Comparison of ENCODE assay signal across 21 mouse cellular contexts in the genomic region with DNA sequence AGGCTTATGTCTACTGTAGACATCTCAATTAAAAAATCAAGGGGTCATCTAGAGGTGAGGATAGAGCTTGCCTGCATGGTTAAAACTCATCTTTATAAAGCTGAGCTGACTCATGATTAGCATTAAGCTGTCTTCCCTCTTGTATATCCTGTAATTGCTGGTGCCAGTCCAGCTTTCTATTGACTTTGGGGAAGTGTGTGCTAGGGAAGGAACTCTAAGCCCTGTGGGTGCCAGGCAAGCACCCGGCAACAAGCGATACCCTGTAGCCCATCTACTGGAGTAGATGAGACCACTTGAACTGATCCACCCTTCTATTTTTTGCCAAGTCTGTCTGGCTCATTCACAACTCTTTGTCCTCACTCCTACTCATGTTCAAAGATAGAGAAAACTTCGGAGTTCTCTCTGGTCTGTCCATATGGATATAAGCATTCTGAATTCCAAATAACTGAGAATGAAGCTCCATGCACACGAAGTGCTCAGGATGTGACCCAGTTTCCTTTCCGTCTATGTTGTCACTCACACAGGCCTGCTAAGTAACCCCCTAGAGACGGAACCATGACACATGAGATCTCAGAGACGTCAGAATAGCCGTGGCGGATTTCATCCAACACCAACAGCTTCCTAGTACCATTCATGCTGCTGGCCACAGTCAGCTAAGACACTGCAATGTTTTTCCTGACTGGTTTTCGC. TPM values are rescaled to one million over a fixed set of nuclear protein-coding genes. Genes with fewer than 3 reads are reported as not detected.
A peak's percentile ranks its signal among the peaks of the same experiment; 100 is the strongest.
DNase-seq lines count a peak whose midpoint lies in the region; ATAC-seq and TF ChIP-seq lines count a peak whose summit lies in the region.
"Had no signal": no experiment of that assay in that cellular context is flagged by ENCODE, and none has a peak within 500 bp of the region (broad histone marks: within the 10 kb centered on the region; RNA-seq: fewer than 3 reads in every experiment).

No protein-coding gene starts in this region.

- TF ChIP-seq EP300 in lung, postnatal 0 days (IDR thresholded peaks at IDR 0.05) = no peak

- H3K9me3 ChIP-seq in lung, postnatal 0 days (ENCODE audit: low read length) = no peaks in the 10 kb centered on the region
- H3K9me3 ChIP-seq: embryonic facial prominence, embryonic 10.5 days; forebrain, embryonic 13.5 days; limb, embryonic 12.5 days; midbrain, embryonic 15.5 days had no signal

- H3K36me3 ChIP-seq in lung, postnatal 0 days (ENCODE audit: insufficient read depth, low read length) = no peaks in the 10 kb centered on the region
- H3K36me3 ChIP-seq: embryonic facial prominence, embryonic 10.5 days; limb, embryonic 12.5 days; midbrain, embryonic 15.5 days had no signal

- no peak overlapping the region for H3K4me3 ChIP-seq in layer of hippocampus, adult 2 months
- H3K4me3 ChIP-seq in lung, postnatal 0 days (ENCODE audit: low read depth, low read length) = no peak overlapping the region
- H3K4me3 ChIP-seq: embryonic facial prominence, embryonic 10.5 days; forebrain, embryonic 13.5 days; limb, embryonic 12.5 days; midbrain, embryonic 15.5 days had no signal

- no peaks in the 10 kb centered on the region for H3K27me3 ChIP-seq in lung, postnatal 0 days (replicated peaks; ENCODE audit: insufficient read depth, low read length)
- H3K27me3 ChIP-seq: forebrain, embryonic 13.5 days; limb, embryonic 12.5 days; midbrain, embryonic 15.5 days had no signal

- DNase-seq in layer of hippocampus, adult 2 months (ENCODE audit: low spot score in 2 of 2) = no peak
- DNase-seq in layer of hippocampus, postnatal 25 days (ENCODE audit: extremely low spot score in 1 of 2, low spot score in 1 of 2) = no peak
- DNase-seq in lung, postnatal 0 days (ENCODE audit: low spot score) = peak; percentile 29
- DNase-seq in lung, postnatal 14 days = no peak
- peak; percentile 73 for DNase-seq in telencephalon, adult 2 months (ENCODE audit: low read depth, low spot score)
- no peak for DNase-seq in adrenal gland, postnatal 10 days
- DNase-seq: adrenal gland, postnatal 36 days; cerebellum, postnatal 14 days; kidney, adult 8-10 months; kidney, postnatal 25 days; lung, adult 2 months; spleen, adult 18-20 months; thymus, postnatal 36 days had no signal

- H3K4me1 ChIP-seq in lung, postnatal 0 days (ENCODE audit: insufficient read depth, low read depth, low read length) = no peaks in the 10 kb centered on the region
- H3K4me1 ChIP-seq: embryonic facial prominence, embryonic 10.5 days; forebrain, embryonic 13.5 days; limb, embryonic 12.5 days; midbrain, embryonic 15.5 days had no signal

- no peak for TF ChIP-seq CTCF in layer of hippocampus, adult 2 months (conservative IDR thresholded peaks at IDR 0.05)
- TF ChIP-seq CTCF in lung, postnatal 0 days (IDR thresholded peaks at IDR 0.05) = no peak

- no peak overlapping the region for H3K9ac ChIP-seq in lung, postnatal 0 days (replicated peaks; ENCODE audit: low read depth)
- H3K9ac ChIP-seq: forebrain, embryonic 13.5 days; limb, embryonic 12.5 days; midbrain, embryonic 15.5 days had no signal

- peak overlapping the region; percentile 28; the same call in 1 of the 2 replicates for H3K27ac ChIP-seq in layer of hippocampus, adult 2 months
- H3K27ac ChIP-seq in lung, postnatal 0 days (ENCODE audit: low read length) = no peak overlapping the region
- H3K27ac ChIP-seq: embryonic facial prominence, embryonic 10.5 days; forebrain, embryonic 13.5 days; limb, embryonic 12.5 days; midbrain, embryonic 15.5 days had no signal

- no peak for ATAC-seq in lung, postnatal 0 days
- ATAC-seq in common myeloid progenitor, adult 5-6 weeks (replicated peaks; ENCODE audit: low read depth, poor library complexity, severe bottlenecking) = peak; percentile 43; the same call in 1 of the 2 replicates
- ATAC-seq: activated CD4-positive, CD25-positive, alpha-beta regulatory T cell, adult 4 months; forebrain, embryonic 13.5 days; inflammation-experienced regulatory T-cells, adult 6 months; midbrain, embryonic 15.5 days; Patski had no signal

- H3K4me2 ChIP-seq in lung, postnatal 0 days (replicated peaks; ENCODE audit: low read depth, low read length) = no peak overlapping the region
- H3K4me2 ChIP-seq: forebrain, embryonic 13.5 days; limb, embryonic 12.5 days; midbrain, embryonic 15.5 days had no signal

- WGBS in lung, postnatal 0 days = 76% methylated on average over 10 of the region's 10 CpGs

RNA-seq across cellular contexts. Expression of a gene that starts 10.8 kb away (rescaled TPM):
- total RNA-seq in layer of hippocampus, adult 2 months (2021) = 1 to 10 TPM; 8.5 to 8.7 TPM
- 1 to 10 TPM; 8.0 to 8.9 TPM for total RNA-seq in layer of hippocampus, postnatal 25 days (2021)
- 13.8 and 15.5 TPM in 2 replicates for polyA plus RNA-seq in lung, postnatal 0 days (2015; fragmentation: Nextera tagmentation; extraction: Ambion mirVana)
- 104 and 113 TPM in 2 replicates for total RNA-seq in common myeloid progenitor, adult 5-6 weeks (2017)
- total RNA-seq in adrenal gland, postnatal 10 days (2021) = 1 to 10 TPM; 4.2 to 4.6 TPM
- polyA plus RNA-seq: Patski had no signal

Comparison
In these comparisons a context has a peak if more than half of its experiments do, and no peak if none do; other contexts are left out.
1. DNase-seq: peak in lung, postnatal 0 days (single experiment) and telencephalon, adult 2 months (single experiment); none in layer of hippocampus, adult 2 months (0 of 2), layer of hippocampus, postnatal 25 days (0 of 2), lung, postnatal 14 days (single experiment) and adrenal gland, postnatal 10 days (single experiment).
2. RNA of a gene that starts 10.8 kb away (total RNA-seq): 104 to 113 TPM in common myeloid progenitor, adult 5-6 weeks; 8.0 to 8.9 TPM in layer of hippocampus, postnatal 25 days, 8.5 to 8.7 TPM in layer of hippocampus, adult 2 months and 4.2 to 4.6 TPM in adrenal gland, postnatal 10 days; every median in the first group is over 10 times any median in the second.